Comparison of ENCODE assay signal across 8 mouse cellular contexts in genomic region chr17:83631783-83632652, GRCm38 (mm10). TPM values are rescaled to one million over a fixed set of nuclear protein-coding genes. Genes with fewer than 3 reads are reported as not detected.
DNase-seq lines count a peak whose midpoint lies in the region; ATAC-seq and TF ChIP-seq lines count a peak whose summit lies in the region.

Gene Kcng3, minus strand, starts transcription at chr17:83631895.

- under 1% methylated on average over 85 of the region's 86 CpGs for WGBS in heart, embryonic 15.5 days
- WGBS in lung, postnatal 0 days: 2% methylated on average over 49 of the region's 86 CpGs

- H3K9ac ChIP-seq in heart, embryonic 15.5 days: peak within 1 kb of the TSS; percentile 41
- no peak within 1 kb of the TSS for H3K9ac ChIP-seq in lung, postnatal 0 days (replicated peaks; ENCODE audit: low read depth)

- H3K9me3 ChIP-seq in heart, embryonic 15.5 days (replicated peaks): no peaks in the 10 kb centered on the region
- H3K9me3 ChIP-seq in lung, postnatal 0 days (ENCODE audit: low read length): no peaks in the 10 kb centered on the region

- peaks cover 72% of the 10 kb centered on the region for H3K27me3 ChIP-seq in heart, embryonic 15.5 days
- H3K27me3 ChIP-seq in lung, postnatal 0 days (replicated peaks; ENCODE audit: insufficient read depth, low read length): peaks cover 38% of the 10 kb centered on the region

- no peaks in the 10 kb centered on the region for H3K36me3 ChIP-seq in heart, embryonic 15.5 days
- no peaks in the 10 kb centered on the region for H3K36me3 ChIP-seq in lung, postnatal 0 days (ENCODE audit: insufficient read depth, low read length)

- peaks cover 27% of the 10 kb centered on the region for H3K4me1 ChIP-seq in heart, embryonic 15.5 days (replicated peaks)
- H3K4me1 ChIP-seq in lung, postnatal 0 days (ENCODE audit: insufficient read depth, low read depth, low read length): peaks cover 10% of the 10 kb centered on the region

- peak within 1 kb of the TSS; percentile 95 for H3K4me2 ChIP-seq in heart, embryonic 15.5 days
- peak within 1 kb of the TSS; percentile 89 for H3K4me2 ChIP-seq in lung, postnatal 0 days (replicated peaks; ENCODE audit: low read depth, low read length)

- no peak for TF ChIP-seq EP300 in lung, postnatal 0 days (IDR thresholded peaks at IDR 0.05)

- DNase-seq in spleen, postnatal 10 days (ENCODE audit: low spot score in 2 of 2): peak; percentile 34
- DNase-seq in spleen, postnatal 14 days (ENCODE audit: low spot score in 2 of 2): no peak
- DNase-seq in embryo, embryonic 10.5 days (ENCODE audit: low spot score): peak; percentile 52
- DNase-seq in kidney, postnatal 36 days: peak; percentile 7 to 47
- DNase-seq in lung, postnatal 0 days (ENCODE audit: low spot score): peak; percentile 54
- peak; percentile 66 for DNase-seq in ovary, postnatal 36 days (ENCODE audit: low spot score)
- peak; percentile 31 for DNase-seq in yolk sac, embryonic 10.5 days (ENCODE audit: low spot score)

- no peak within 1 kb of the TSS for H3K27ac ChIP-seq in heart, embryonic 15.5 days
- H3K27ac ChIP-seq in lung, postnatal 0 days (ENCODE audit: low read length): no peak within 1 kb of the TSS

- TF ChIP-seq CTCF in lung, postnatal 0 days (IDR thresholded peaks at IDR 0.05): no peak

- H3K4me3 ChIP-seq in heart, embryonic 15.5 days: peak within 1 kb of the TSS; percentile 61
- peak within 1 kb of the TSS; percentile 58 for H3K4me3 ChIP-seq in lung, postnatal 0 days (ENCODE audit: low read depth, low read length)

- 0 out of 2 replicates have a peak, but pooled peaks have one; percentile 41 for ATAC-seq in heart, embryonic 15.5 days (replicated peaks; ENCODE audit: insufficient number of reproducible peaks, insufficient read depth, low FRiP score, low read depth)
- ATAC-seq in lung, postnatal 0 days: peak; percentile 64

RNA-seq across cellular contexts. Expression of gene Kcng3, which starts in this region (rescaled TPM):
- 0.04 TPM in 1 of 2 replicates, not detected in the other for polyA plus RNA-seq in heart, embryonic 15.5 days (2015; fragmentation: Nextera tagmentation; extraction: Ambion mirVana)
- polyA plus RNA-seq in lung, postnatal 0 days (2015; fragmentation: Nextera tagmentation; extraction: Ambion mirVana): not detected in 2 replicates

Comparison
In these comparisons a context has a peak if more than half of its experiments do, and no peak if none do; other contexts are left out.
1. DNase-seq: peak in spleen, postnatal 10 days (2 of 2), embryo, embryonic 10.5 days (single experiment), kidney, postnatal 36 days (2 of 2), ovary, postnatal 36 days (single experiment) and yolk sac, embryonic 10.5 days (single experiment); none in spleen, postnatal 14 days (0 of 2).
2. Peak in ATAC-seq, H3K4me3 ChIP-seq, H3K9ac ChIP-seq and H3K4me2 ChIP-seq in heart, embryonic 15.5 days; RNA of the gene not detected or under 1 TPM.
3. Peak in DNase-seq, ATAC-seq, H3K4me3 ChIP-seq and H3K4me2 ChIP-seq in lung, postnatal 0 days; RNA of the gene not detected or under 1 TPM.